Mouse (Mus musculus): Measurements from ENCODE around the gene Nsun5.
"Not testable (repeated sequence)": the region's sequence is repeated elsewhere in the genome, so short reads cannot be mapped to it uniquely, and the experiment has no call there.

The Nsun5 gene

GRCm38 (mm10) chr5:135369787-135370654, at the start of gene Nsun5:
Gene Nsun5, plus strand, starts transcription at chr5:135369953.
- peak; percentile 92 for DNase-seq

GRCm38 (mm10) chr5:135322197-135322596, 47.6 kb upstream of the Nsun5 start:
- no peak for DNase-seq

GRCm38 (mm10) chr5:135326121-135326659, 43.6 kb upstream of the Nsun5 start:
- DNase-seq, result no peak

DNA sequence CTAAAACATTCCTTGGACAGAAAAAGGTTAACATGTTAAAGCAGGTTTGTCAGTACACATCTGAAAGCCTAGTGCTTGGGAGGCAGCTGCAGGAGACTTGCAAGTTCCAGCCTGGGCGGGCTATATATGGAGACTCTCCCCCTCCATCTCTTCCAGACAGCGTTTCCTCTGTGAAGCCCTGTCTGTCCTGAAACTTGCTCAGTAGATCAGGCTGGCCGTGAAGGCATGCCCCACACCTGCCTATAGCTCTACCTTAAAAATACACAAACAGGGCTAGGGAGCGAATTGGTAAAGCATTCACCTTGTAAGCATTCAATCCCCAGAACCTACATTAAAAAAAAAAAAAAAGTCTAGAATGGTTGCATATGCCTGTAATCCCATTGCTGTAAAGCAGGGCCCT, 40.3 kb upstream of the Nsun5 start:
- no peak for DNase-seq

GRCm38 (mm10) chr5:135330201-135330600, 39.6 kb upstream of the Nsun5 start:
- DNase-seq, result no peak

DNA sequence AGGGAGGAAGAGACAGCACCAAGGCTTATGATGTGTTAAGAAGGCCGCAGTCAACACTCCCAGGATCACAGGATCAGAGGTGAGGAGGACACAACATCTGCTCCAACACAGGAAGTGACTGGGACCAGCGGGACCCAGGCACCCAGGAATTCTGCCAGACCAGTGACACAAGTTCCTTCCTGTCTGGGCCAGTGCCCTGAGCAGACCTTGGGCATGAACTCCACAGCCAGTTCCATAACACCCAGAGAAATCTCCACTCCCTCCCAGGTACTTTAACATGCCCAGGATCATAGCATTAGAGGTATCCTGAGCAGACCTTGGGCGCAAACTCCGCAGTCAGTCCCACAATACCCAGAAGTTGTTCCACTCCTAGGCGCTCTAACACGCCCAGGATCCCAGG, 38.6 kb upstream of the Nsun5 start:
- no peak for DNase-seq

DNA sequence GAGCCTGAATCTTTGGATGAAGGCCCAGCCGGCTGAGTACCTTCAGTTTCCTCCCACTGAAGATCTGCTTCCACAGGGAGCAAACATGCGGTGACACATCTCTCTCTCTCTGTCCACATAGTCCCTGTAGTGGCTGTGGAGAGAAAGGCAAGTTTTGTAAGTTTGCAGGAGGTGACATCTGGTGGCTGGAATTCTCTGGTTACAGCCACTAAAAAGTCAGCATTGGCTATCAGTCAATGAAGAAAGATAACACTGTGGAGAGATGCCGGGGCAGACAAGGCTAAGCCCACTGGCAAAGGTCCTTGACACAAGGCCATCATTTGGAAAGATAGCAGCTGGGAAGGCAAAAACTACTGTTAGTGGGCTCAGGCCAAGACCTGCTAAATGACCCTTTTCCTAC, 32.2 kb upstream of the Nsun5 start:
- no peak for DNase-seq

GRCm38 (mm10) chr5:135345989-135346388, 23.8 kb upstream of the Nsun5 start:
- no peak for DNase-seq

- no peak for DNase-seq
These were observed 23.3 kb upstream of the Nsun5 start for GRCm38 (mm10) chr5:135346430-135346829.

GRCm38 (mm10) chr5:135347511-135348011, 22.2 kb upstream of the Nsun5 start:
- DNase-seq, result no peak

DNA sequence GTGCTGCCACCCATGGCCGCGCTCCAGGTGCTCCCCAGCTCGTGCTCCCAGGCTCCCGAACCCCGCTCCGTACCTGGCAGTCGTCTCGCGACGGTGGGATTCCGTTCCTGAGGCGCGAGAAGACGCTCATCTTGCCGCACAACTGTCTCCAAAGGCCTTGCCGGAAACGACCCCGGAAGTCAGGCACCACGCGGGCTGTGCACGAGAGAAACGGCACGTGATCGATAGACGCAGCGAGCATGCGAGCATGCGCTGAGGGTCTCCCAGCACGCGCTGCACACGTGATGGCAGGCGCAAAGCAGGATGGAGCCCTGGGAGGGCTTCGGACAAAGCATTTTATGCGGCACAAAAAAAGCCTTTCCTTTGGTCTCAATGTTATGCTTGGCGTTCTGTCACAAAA, 19.9 kb upstream of the Nsun5 start, which contains the start of gene Fkbp6:
Gene Fkbp6 (minus strand): TSS at position 183 of the 400 bp plus-strand sequence.
- DNase-seq, result no peak

- no peak for DNase-seq
These were observed 18.1 kb upstream of the Nsun5 start for GRCm38 (mm10) chr5:135351606-135352005.

GRCm38 (mm10) chr5:135352995-135353394, 16.8 kb upstream of the Nsun5 start, which contains the start of gene Trim50:
Gene Trim50, plus strand, starts transcription at chr5:135353295.
- DNase-seq, result no peak

DNA sequence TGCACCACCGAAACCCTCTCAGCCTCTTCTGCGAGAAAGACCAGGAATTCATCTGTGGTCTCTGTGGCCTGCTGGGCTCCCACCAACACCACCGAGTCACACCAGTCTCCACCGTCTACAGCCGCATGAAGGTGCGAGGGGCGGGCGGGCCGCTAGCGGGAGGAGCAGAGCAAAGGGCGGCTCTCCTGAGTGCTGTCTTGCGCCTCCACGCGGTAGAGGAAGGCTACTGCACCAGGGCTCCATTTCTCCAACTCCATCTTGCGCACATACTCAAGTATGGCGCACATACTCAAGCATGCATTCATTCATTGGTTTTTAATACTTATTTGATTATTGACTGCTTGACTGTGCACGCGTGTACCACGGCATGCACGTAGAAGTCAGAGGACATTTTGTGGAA, 16.2 kb upstream of the Nsun5 start:
- DNase-seq, result no peak

DNA sequence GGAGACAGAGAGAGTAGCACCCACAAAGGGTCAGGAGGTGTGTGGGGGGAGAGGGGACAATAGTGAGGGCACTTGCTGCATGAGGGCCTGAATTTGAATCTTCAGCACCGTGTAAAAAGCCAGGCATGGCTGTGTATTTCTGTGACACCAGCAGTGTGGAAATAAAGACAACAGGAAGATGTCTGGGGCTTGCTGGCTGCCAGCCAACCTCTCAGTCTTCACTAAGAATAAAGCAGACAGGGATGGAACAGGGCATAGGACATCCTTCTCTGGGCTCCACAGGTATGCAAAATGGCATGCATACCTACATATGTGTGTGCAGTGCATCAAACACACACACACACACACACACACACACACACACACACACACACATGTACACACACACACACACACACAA, 13.7 kb upstream of the Nsun5 start:
- DNase-seq, result no peak

GRCm38 (mm10) chr5:135357556-135357955, 12.2 kb upstream of the Nsun5 start:
- no peak for DNase-seq

DNA sequence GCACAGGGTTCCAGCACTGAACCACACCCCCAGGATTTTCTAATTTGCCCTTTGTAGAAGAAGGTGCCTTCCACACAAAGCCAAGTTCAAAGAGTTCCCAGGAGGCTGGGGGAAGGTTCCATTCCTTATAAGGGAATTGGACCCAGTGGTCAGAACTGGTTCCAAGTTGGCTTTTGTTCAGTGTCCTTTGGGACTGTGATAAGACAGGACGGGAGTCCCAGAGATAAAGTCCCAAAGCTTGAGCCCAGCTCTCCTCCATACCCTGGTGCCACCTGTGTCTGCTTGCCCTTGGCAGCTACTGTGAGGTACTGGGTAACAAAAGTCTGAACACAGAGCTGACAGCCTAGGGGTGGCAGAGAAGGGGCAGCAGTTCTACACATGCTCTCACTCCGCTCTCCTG, 10.0 kb upstream of the Nsun5 start:
- no peak for DNase-seq

DNA sequence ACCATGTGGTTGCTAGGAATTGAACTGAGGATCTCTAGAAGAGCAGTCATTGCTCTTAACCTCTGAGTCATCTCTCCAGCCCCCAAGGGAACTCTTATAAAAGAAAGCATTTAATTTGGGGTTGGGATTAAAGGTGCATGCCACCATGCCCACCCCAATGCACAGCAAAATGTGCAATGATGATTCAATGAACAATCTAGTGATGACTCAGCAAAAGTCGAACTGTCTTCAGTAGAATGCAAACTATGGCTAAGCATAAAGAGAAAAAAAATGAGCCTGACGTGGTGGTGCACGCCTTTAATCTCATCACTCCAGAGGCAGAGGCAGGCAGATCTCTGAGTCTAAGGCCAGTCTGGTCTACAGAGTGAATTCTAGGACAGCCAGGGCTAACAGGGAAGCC, 7.2 kb upstream of the Nsun5 start:
- DNase-seq, result no peak

GRCm38 (mm10) chr5:135363540-135363939, 6.2 kb upstream of the Nsun5 start:
- no peak for DNase-seq

DNA sequence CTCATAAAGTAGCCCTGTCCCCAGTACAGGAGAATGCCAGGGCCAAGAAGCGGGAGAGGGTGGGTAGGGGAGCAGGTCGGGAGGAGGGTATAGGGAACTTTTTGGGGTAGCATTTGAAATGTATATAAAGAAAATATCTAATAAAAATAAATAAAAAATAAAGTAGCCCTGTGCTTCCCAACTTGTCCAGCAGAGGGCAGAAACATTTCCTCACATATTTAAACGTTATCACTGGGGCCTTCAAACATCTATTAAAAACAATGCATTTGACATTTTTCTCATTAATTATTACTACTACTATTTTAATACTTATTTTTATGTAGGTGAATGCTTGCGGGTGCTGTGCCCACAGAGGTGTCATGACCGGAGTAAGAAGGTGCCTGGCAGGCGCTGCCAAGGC, 1.9 kb upstream of the Nsun5 start:
- no peak for DNase-seq

DNA sequence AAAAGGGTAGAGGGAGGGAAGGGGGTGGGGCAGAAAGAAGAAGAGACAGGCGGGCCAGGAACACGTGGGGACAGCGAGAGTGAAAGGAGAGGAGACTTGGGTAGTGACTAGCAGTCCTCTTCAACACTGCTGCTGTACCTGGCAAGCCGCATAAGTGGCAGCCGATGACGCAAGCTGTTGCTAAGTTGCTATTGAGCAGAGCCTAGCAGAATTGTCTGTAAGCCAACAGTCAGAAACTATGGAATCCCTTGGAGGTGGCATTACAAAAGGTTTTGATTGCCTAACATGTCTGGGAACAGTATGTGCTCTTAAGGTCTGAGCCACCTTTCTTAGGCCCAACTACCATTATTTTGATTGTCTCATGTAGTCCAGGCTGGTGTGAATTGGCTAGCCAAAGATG, 1.4 kb upstream of the Nsun5 start:
- no peak for DNase-seq

- DNase-seq, result not testable (repeated sequence)
These were observed 557 bp upstream of the Nsun5 start for GRCm38 (mm10) chr5:135369196-135369595.

DNA sequence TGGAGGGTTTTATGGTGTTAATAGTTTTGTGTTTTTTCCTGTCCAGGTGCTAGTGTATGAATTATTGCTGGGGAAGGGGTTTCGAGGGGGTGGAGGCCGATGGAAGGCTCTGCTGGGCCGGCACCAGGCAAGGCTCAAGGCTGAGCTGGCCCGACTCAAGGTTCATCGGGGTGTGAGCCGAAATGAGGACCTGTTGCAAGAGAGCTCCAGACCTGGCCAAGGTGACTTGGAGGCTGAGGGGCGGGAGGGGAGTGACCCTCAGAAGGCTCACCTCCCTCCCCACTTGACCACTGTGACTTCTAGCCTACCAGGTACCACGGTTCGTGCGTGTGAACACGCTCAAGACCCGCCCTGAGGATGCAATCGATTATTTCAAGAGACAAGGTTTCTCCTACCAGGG, 1.4 kb downstream of the Nsun5 start:
- DNase-seq, result no peak

DNA sequence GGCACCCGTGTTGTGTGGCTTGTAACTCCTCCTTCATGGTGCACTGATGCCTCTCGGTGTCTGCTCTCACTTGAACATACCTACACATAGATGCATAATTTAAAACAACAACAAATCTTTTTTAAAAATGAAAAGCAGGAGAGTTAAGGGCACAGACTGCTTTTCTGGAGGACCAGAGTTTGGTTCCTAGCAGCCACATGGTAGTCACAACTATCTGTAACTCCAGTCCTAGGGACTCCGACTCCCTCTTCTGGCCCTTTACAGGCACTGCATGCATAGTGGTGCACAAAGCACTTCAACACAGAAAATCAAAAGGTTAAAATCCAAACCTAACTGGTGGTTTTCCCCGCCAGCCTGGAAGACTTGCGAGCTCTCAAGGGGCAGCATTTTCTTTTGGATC, 3.8 kb downstream of the Nsun5 start:
- no peak for DNase-seq

Data from cerebellum, adult 11-12 months (tissue).